Mouse (Mus musculus): Measurements from ENCODE around the gene Il21r.
A peak's percentile ranks its signal among the peaks of the same experiment; 100 is the strongest.

Gene Il21r

GRCm38 (mm10) chr7:125603185-125603631 lies at the start of gene Il21r:
Gene Il21r, plus strand, starts transcription at chr7:125603429.
- DNase-seq, result no peak

GRCm38 (mm10) chr7:125553653-125554428 lies 49.4 kb upstream of the Il21r start:
- DNase-seq, result peak; percentile 14

- DNase-seq, result no peak
Measured at GRCm38 (mm10) chr7:125554456-125555114, 48.6 kb upstream of the Il21r start.

GRCm38 (mm10) chr7:125555351-125555872 lies 47.8 kb upstream of the Il21r start:
- DNase-seq, result no peak

- no peak for DNase-seq
Measured at GRCm38 (mm10) chr7:125556096-125556495, 47.1 kb upstream of the Il21r start.

- no peak for DNase-seq
Measured at GRCm38 (mm10) chr7:125556865-125557264, 46.4 kb upstream of the Il21r start.

- no peak for DNase-seq
Measured at GRCm38 (mm10) chr7:125558401-125558945, 44.8 kb upstream of the Il21r start.

- no peak for DNase-seq
Measured at GRCm38 (mm10) chr7:125558997-125559396, 44.2 kb upstream of the Il21r start.

GRCm38 (mm10) chr7:125559537-125559936 lies 43.7 kb upstream of the Il21r start:
- no peak for DNase-seq

- no peak for DNase-seq
Measured at GRCm38 (mm10) chr7:125560146-125560785, 43.0 kb upstream of the Il21r start.

GRCm38 (mm10) chr7:125561085-125561690 lies 42.0 kb upstream of the Il21r start:
- DNase-seq, result no peak

GRCm38 (mm10) chr7:125562413-125562812 lies 40.8 kb upstream of the Il21r start:
- no peak for DNase-seq

GRCm38 (mm10) chr7:125563093-125563492 lies 40.1 kb upstream of the Il21r start:
- no peak for DNase-seq

GRCm38 (mm10) chr7:125564316-125565024 lies 38.8 kb upstream of the Il21r start:
- DNase-seq, result no peak

- no peak for DNase-seq
Measured at GRCm38 (mm10) chr7:125565516-125566285, 37.5 kb upstream of the Il21r start.

- no peak for DNase-seq
Measured at GRCm38 (mm10) chr7:125566420-125566819, 36.8 kb upstream of the Il21r start.

GRCm38 (mm10) chr7:125568888-125569287 lies 34.3 kb upstream of the Il21r start:
- no peak for DNase-seq

GRCm38 (mm10) chr7:125571891-125572290 lies 31.3 kb upstream of the Il21r start:
- no peak for DNase-seq

GRCm38 (mm10) chr7:125572737-125573136 lies 30.5 kb upstream of the Il21r start:
- no peak for DNase-seq

- DNase-seq, result no peak
Measured at GRCm38 (mm10) chr7:125573849-125574248, 29.4 kb upstream of the Il21r start.

- no peak for DNase-seq
Measured at GRCm38 (mm10) chr7:125574832-125575231, 28.4 kb upstream of the Il21r start.
